Mouse (Mus musculus): ENCODE measurements around the gene Stab2. TPM values are rescaled to one million over a fixed set of nuclear protein-coding genes. Genes with fewer than 3 reads are reported as not detected.

Gene Stab2
- polyA plus RNA-seq, 1 experiment from 2014 or later: 85.0 TPM

DNA sequence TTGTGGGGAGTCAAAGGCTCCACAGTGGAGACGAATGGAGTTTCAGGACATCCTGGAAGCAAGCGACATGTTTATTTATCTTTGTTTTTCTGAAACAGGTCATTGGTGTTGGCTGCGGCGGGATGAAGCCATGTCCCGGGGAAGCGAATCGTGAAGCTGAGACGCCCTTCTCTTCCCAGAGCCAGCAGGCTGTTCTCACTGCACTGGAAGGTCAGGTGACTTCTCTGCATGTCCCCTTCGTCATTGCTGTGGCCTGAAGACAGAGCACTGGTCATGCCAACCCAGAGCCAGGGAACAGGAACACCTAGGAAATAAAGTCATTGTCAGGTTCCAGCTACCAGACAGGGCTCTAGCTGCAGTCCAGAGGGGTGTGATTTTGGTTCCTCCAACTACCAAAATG, 11.1 kb upstream of the Stab2 start:
- H3K36me3 ChIP-seq (ENCODE audit: inconsistent target): no peaks in the 10 kb centered on the region
- no peak overlapping the region for H3K27ac ChIP-seq
- WGBS (ENCODE audit: missing documents): 83% methylated on average over 9 of the region's 9 CpGs
- no peak overlapping the region for H3K4me3 ChIP-seq (ENCODE audit: inconsistent target)
- H3K79me2 ChIP-seq (ENCODE audit: inconsistent target): no peaks in the 10 kb centered on the region

DNA sequence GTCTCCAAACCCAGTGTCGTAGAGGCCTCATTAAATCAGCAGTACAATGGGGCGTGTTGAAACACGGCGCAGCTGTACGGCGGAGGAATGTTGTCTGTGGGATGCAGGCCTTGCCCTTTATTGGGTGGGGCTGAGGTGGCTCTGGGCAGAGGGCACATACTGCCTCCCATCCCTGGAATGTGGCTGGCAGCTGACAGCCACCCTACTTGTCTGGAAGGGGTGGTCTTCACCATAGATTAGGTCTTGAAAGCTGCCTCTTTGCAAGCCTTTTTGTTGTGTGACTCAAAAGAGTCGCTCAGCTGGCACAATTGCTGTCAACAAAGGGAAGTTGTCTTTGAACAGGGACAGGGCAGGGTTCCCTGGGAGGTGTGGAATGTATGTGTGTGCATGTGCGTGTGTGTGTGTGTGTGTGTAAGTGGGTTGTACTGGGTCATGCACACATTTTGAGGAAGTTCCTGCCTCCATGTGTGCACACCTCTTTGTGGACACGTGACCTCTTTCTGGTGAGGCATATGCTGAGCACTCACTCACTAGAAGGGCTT, 8.4 kb upstream of the Stab2 start:
- 70% methylated on average over 9 of the region's 9 CpGs for WGBS (ENCODE audit: missing documents)
- no peaks in the 10 kb centered on the region for H3K79me2 ChIP-seq (ENCODE audit: inconsistent target)
- H3K27ac ChIP-seq: no peak overlapping the region
- H3K36me3 ChIP-seq (ENCODE audit: inconsistent target): no peaks in the 10 kb centered on the region
- no peak overlapping the region for H3K4me3 ChIP-seq (ENCODE audit: inconsistent target)

DNA sequence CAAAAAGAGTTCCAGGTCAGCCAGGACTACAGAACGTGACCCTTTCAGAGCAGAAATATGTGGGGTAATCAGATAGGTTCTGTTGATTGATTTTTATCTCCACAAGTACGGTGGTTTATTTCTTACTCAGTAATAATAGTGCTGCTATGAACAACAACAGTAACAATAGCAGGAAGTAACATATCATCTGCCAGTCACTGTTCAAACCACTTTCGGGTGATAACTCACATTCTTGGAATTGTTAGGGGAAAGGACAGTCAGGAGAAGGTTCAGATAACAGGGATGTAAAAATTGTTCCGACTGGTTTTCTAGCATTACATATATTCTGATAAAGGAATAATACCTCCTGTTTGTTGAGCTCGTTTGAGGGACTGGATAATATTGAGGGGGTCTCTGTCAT, 7.6 kb upstream of the Stab2 start:
- no peaks in the 10 kb centered on the region for H3K36me3 ChIP-seq (ENCODE audit: inconsistent target)
- WGBS (ENCODE audit: missing documents): 80% methylated on average over 5 of the region's 5 CpGs
- H3K79me2 ChIP-seq (ENCODE audit: inconsistent target): no peaks in the 10 kb centered on the region
- H3K4me3 ChIP-seq (ENCODE audit: inconsistent target): no peak overlapping the region
- H3K27ac ChIP-seq: no peak overlapping the region

DNA sequence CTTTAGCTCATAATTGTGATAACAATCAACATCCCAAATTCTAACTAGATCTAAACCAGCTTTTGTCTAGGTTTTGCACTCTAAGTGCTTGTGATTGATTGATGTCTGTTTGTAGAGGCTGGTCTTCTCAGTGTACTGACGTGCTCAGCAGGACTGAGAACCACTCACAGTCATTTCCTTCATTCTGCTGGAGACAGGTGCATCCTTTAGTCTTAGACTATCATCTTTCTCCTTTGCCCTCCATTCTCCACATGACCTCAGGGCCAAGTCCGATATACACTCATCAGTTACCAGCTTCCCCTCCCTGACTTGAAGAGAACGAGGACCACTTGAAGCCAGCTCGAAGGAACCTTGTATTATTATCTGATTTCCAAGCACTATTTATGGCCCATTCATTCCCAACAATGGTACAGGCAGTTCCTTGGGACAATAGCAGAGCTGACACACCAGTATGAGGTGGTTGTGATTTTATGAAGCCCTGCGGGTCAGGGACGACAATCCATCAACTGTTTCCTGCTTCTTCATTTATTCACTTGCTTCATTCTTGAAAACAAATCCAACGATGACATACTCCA, 6.7 kb upstream of the Stab2 start:
- Histone ChIP-seq H3K4me3 (ENCODE audit: inconsistent target) (no peak overlapping the region), H3K36me3 (ENCODE audit: inconsistent target) (no peaks in the 10 kb centered on the region), H3K27ac (no peak overlapping the region), H3K79me2 (ENCODE audit: inconsistent target) (no peaks in the 10 kb centered on the region)
- WGBS (ENCODE audit: missing documents): 80% methylated on average over 7 of the region's 7 CpGs

DNA sequence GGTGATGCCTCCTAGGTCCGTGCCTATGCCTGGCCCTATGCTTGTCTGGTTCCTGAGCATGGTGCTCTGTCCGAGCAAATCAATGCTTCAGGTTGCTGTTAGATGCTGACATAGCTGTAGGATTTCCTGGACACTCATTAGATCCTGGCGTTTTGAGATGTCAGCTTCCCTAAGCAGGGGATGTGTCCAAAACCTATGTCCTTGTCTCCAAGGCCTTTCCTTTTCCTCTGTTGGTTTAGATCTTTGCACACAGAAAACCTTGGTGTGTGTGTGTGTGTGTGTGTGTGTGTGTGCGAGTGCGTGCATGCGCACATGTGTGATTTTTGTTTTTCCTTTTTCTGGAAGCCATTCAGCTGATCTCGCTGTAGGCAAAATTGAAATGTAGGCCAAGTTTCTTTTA, 4.3 kb upstream of the Stab2 start:
- Histone ChIP-seq H3K79me2 (ENCODE audit: inconsistent target) (no peaks in the 10 kb centered on the region), H3K27ac (no peak overlapping the region), H3K4me3 (ENCODE audit: inconsistent target) (no peak overlapping the region), H3K36me3 (ENCODE audit: inconsistent target) (no peaks in the 10 kb centered on the region)
- WGBS (ENCODE audit: missing documents): 87% methylated on average over 7 of the region's 7 CpGs

DNA sequence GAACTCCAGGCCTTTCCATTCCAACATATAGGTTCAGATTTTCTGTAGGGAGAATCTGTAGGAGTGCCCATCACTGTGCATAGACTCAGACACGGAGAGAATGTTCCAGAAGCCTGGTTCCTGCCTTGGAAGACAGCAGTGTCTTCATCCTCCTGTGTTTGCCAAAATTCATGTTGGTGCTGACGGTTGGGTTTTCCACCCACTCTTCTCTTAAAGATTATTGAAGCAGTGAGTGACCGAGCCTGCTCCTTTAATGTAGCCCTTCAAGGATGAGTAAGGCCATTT, 332 bp upstream of the Stab2 start:
- Histone ChIP-seq H3K27ac (no peak overlapping the region), H3K79me2 (ENCODE audit: inconsistent target) (no peaks in the 10 kb centered on the region), H3K4me3 (ENCODE audit: inconsistent target) (no peak overlapping the region), H3K36me3 (ENCODE audit: inconsistent target) (no peaks in the 10 kb centered on the region)
- 84% methylated on average over 3 of the region's 3 CpGs for WGBS (ENCODE audit: missing documents)

DNA sequence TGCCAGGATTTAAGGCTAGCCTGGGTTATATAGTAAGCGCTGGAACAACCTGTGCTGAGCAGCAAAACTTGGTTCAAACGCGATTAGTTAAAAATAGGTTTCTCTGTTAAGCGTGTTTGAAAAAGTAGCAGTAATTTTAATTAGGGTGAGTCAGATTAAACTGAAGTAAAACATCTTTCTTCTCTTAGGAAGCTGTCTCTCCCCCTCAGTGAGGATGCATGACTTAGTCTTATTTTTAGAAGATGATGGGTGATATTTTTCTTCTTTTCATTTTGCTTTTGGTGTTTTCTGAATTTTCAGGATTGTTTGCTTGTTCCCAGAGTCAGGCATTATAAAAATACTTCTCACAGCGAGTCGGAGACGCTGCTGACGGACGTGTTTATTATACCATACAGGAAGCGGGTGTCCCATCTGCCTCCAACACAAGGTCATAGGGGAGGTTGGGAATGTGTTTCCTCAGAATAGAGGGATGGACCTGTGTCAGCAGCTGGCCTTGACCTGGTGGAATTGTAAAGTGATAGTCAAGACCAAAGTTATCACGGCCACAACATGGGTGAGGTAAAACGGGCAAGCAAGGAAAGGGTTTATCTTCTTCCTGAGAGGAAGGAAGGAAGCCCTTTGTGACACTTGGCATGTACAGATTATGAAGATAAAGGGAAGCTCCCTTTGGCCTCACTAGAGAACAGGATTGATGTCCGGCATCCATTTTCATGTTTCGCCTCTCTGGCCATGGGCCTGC, 15.4 kb downstream of the Stab2 start:
- WGBS (ENCODE audit: missing documents): 84% methylated on average over 14 of the region's 14 CpGs

DNA sequence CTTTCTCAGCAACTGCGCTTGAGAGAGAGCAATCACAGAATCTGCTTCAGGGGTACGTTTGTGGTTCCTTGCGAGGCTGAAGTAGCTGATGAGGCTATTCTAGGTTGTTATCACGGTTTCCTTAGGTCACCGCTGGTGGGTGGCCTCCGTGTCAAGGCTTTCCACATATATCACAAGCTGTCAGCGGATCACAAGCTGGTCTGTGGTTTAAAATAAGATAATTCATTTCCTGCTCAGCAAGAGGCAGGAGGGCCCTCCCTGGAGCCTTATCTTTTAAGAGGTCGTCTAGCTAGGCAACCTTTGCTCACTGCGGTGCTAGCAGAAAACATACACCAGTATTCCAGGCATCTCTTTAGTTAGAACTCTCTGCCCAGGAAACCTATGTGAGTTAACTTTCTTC, 17.2 kb downstream of the Stab2 start:
- WGBS (ENCODE audit: missing documents): 14% methylated on average over 9 of the region's 9 CpGs
- Histone ChIP-seq H3K27ac (no peak overlapping the region), H3K36me3 (ENCODE audit: inconsistent target) (no peaks in the 10 kb centered on the region), H3K79me2 (ENCODE audit: inconsistent target) (no peaks in the 10 kb centered on the region), H3K4me3 (ENCODE audit: inconsistent target) (no peak overlapping the region)

More for the DNA sequence above, 15.4 kb downstream of the Stab2 start:
- Histone ChIP-seq H3K36me3 (ENCODE audit: inconsistent target) (no peaks in the 10 kb centered on the region), H3K27ac (no peak overlapping the region), H3K79me2 (ENCODE audit: inconsistent target) (no peaks in the 10 kb centered on the region), H3K4me3 (ENCODE audit: inconsistent target) (no peak overlapping the region)

DNA sequence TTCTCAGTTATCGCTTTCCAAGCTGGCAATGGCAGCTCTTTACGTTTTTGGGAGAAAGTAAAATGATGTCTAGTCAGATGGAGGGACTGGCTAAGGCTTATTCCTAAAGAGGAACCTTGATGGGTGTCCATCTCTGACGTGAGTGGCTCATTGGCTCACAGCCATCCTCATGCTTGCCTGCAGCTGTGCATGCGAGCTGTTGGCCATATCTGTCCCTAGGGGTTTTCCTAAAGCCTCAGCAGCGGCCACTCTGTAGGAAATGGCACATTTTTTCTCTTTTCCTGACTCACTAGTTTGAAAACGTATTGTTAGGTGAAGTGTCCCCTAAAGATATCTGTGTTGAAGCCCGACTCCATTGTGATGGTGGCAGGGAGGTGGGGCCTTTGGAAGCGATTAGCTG, 18.0 kb downstream of the Stab2 start:
- Histone ChIP-seq H3K79me2 (ENCODE audit: inconsistent target) (no peaks in the 10 kb centered on the region), H3K4me3 (ENCODE audit: inconsistent target) (no peak overlapping the region), H3K36me3 (ENCODE audit: inconsistent target) (no peaks in the 10 kb centered on the region), H3K27ac (no peak overlapping the region)
- WGBS (ENCODE audit: missing documents): 59% methylated on average over 8 of the region's 8 CpGs

DNA sequence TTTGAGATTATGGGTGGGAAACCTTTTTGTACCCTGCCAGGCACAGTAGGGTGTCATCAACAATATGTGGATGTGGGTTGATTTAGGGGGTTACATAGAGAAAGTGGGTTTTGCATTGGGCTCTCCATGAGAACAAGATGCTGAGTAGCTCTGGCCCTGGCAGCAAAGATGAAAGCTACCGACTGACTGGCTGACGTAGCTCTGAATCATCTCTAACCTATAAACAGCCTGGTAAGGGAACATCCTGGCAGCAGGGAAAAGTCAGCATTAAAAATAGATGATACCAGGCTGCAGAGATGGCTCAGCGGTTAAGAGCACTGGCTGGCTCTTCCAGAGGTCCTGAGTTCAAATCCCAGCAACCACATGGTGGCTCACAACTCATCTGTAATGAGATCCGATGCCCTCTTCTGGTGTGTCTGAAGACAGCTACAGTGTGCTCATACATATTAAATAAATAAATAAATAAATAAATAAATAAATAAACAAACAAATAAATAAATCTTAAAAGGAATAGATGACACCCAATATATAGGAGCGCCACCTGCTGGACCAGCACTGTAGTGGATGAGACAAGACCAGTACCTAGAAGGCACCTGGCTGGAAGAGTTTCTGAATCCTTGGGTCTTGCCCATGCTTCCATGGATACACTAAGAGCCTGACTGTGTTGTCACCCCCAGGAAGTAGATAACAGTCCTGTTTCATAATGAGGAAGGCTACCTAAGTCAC, 31.7 kb downstream of the Stab2 start:
- 88% methylated on average over 5 of the region's 5 CpGs for WGBS (ENCODE audit: missing documents)
- H3K79me2 ChIP-seq (ENCODE audit: inconsistent target): no peaks in the 10 kb centered on the region
- H3K27ac ChIP-seq: no peak overlapping the region
- H3K4me3 ChIP-seq (ENCODE audit: inconsistent target): no peak overlapping the region
- no peaks in the 10 kb centered on the region for H3K36me3 ChIP-seq (ENCODE audit: inconsistent target)

DNA sequence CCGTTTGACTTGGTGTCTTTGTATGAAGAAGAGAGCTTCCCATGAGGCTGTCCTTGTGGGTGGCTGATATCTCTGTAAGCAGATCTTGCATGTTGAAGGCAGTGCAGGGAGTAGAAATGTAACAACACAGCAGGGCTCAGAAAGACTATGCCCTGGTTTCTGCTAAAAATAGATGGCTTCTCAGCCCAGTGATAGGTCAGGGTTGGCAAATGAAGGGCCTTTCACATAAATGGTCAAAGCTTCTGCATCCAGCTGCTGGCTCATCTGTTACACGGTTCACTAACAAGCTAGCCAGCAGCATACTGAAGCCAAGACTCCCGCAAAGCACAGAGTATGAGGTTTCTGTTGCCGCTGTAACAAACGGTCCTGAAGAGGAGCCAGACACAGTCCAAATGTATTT, 34.5 kb downstream of the Stab2 start:
- whole genome bisulfite sequencing (ENCODE audit: missing documents): 91% methylated on average over 5 of the region's 5 CpGs
- no peaks in the 10 kb centered on the region for H3K79me2 ChIP-seq (ENCODE audit: inconsistent target)
- no peak overlapping the region for H3K27ac ChIP-seq
- H3K36me3 ChIP-seq (ENCODE audit: inconsistent target): no peaks in the 10 kb centered on the region
- H3K4me3 ChIP-seq (ENCODE audit: inconsistent target): no peak overlapping the region

DNA sequence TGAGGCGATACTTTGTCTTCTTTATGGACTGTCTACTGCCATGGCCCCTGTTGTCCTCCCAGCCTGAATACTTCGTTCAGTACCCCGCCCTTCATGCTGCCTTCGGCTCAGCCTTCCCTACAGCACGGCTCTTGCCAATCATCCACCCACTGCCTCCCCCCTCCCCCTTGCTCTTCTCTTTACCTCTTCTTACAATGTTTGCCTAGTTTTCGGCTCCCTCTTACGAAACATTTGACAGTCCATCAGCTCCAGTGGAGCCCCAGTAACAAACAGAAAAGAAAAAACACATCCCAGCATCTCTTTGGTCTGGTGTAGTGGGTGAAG, 35.4 kb downstream of the Stab2 start:
- Histone ChIP-seq H3K27ac (no peak overlapping the region), H3K4me3 (ENCODE audit: inconsistent target) (no peak overlapping the region), H3K79me2 (ENCODE audit: inconsistent target) (no peaks in the 10 kb centered on the region), H3K36me3 (ENCODE audit: inconsistent target) (no peaks in the 10 kb centered on the region)
- WGBS (ENCODE audit: missing documents): 52% methylated on average over 7 of the region's 7 CpGs

DNA sequence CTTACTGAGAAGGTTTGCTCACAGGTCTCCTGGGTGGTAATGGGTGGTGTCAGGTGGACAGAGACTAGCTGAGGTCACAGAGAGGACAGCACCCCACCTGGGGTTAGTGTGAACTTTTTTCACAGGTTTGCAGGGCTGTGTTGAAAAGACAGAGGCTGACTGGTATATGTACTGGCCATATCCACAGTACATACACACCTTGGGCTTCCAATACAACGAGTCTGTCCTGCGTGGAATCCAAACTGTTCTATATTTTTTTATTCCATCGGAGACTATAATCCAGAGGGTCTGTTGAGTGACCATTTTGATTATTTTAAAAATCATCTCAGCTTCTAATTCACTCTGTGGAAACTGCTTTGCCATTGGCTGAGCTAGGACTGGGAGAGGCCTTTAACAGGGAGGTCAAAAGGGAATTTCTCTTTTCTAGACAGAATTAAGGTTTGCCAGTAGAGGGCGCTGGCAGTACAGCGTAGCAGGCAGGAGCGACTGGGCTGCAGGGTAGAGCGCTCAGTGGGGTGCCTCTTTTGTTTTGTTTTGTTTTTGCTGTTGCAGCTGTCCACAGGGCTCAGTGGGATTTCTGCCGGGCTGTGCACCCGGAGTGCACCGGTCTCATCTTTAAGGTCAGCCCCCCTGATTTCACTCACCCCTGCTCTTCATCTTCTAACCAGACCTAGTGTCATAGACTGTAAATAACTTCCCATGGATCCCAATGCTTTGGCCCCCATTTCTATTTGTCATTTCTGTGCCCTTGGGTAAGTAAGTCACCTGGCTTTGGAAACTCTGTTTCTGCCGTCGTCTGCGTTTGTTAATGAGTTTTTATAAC, 35.9 kb downstream of the Stab2 start:
- Histone ChIP-seq H3K27ac (no peak overlapping the region), H3K36me3 (ENCODE audit: inconsistent target) (no peaks in the 10 kb centered on the region), H3K79me2 (ENCODE audit: inconsistent target) (no peaks in the 10 kb centered on the region), H3K4me3 (ENCODE audit: inconsistent target) (no peak overlapping the region)
- 34% methylated on average over 13 of the region's 13 CpGs for WGBS (ENCODE audit: missing documents)

DNA sequence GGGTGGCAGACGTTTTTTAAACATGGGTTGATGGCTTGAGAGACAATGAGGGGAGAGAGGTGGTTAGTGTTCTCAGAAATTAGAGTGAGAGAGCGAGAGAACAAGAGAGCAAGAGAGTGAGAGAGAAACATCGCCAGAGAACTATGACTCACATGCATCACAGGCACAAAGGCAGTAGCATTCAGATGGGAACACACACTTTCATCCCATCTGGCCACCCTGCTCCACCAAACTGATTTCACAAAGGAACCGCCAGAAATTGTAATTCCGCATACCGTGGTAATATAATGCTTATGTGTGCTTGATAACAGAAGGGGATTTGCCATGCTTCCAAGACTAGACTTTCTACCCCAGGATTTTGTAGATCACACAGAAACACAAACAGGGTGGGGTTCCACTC, 38.5 kb downstream of the Stab2 start:
- WGBS (ENCODE audit: missing documents): 85% methylated on average over 6 of the region's 6 CpGs
- Histone ChIP-seq H3K4me3 (ENCODE audit: inconsistent target) (no peak overlapping the region), H3K36me3 (ENCODE audit: inconsistent target) (no peaks in the 10 kb centered on the region), H3K79me2 (ENCODE audit: inconsistent target) (no peaks in the 10 kb centered on the region), H3K27ac (no peak overlapping the region)
